Mouse (Mus musculus) layer of hippocampus, postnatal 10 days (tissue): ENCODE results near the gene Cep41. TPM values are rescaled to one million over a fixed set of nuclear protein-coding genes. Genes with fewer than 3 reads are reported as not detected.
A peak's percentile ranks its signal among the peaks of the same experiment; 100 is the strongest.

Experiments
- DNase-seq, 2 experiments: peaks; one replicate each; pipeline ENCODE4 v3.0.0; 2021; ENCODE audit warnings: low spot score in 2 of 2
- long read RNA-seq: library from polyadenylated mRNA; stranded (forward); transcript quantifications from one replicate; pipeline ENCODE4 v2.0.0, GENCODE M21; 2023
- total RNA-seq, 2 experiments: library from RNA; stranded (reverse); gene quantifications; 2 replicates each; pipeline ENCODE4 v1.2.3; 2021

Gene Cep41
- total RNA-seq = 1 to 10 TPM; 5.7 to 7.0 TPM
- long read RNA-seq, partial matches to known transcripts = 0 of 6 reads
- long read RNA-seq, other reads (novel, unspliced or antisense) = 3 of 6 reads

DNA sequence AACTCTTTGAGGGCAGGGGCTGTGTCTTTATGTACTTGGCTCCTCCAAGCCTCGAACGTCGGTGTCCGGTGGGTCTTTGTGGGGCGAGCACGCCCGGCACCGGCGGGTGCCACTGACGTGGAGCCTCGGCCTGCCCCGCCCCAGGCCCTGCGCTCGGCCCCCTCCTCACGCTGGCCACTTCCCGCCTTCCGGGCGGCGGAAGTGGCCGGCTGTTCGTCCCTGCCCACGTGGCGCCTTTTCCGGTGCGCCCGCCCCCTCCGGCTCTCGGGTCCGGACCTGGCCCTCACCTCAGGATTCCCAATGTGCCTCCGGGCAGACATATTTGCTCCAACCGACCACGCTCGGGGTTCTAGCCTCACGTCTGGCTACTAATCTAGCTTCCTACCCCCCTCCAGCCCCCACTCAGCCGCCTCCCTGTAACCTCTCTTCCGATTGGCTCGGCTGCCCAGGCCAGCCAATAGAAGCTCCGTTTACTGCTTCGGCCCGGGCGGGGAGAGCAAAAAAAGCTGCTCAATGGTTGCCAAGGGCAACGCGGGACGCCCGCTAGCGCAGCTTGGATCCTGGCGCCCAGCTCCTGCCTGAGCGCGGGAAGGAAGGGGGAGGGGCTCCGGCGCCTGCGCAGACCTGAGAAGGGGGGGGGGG, at the start of gene Cep41:
Gene Cep41 (minus strand): TSS at position 400 of the 642 bp plus-strand sequence.
- peak; percentile 99 to 100 for DNase-seq

DNA sequence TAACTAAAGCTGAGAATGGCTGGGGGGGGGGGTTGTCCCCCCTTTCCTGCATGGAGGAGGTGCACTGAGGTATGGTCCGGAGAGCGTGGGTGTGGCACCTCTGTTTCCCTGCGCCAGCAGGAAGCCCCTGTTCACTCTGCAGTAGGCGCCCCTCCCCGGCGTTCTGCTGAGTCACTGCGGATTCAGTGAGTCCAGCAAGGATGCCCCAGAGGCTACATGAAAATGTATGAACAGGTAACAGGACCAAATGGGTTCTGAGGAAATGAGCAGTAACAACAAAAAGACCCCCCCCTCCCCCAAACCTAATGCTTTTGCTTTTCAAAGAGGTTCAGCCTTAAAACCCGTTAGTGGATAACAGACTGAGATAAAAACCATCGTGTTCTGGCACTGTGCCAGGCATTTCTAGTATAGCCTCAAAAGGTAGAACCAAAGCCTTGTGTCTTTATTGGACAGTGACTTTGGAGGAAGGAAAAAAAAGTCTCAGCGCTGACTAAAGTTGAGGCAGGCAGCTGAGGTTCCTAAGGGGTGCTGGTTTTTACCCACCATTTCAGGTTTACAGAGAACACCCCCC, 45.7 kb upstream of the Cep41 start:
- peak in 1 of 2 experiments; percentile 26 for DNase-seq

DNA sequence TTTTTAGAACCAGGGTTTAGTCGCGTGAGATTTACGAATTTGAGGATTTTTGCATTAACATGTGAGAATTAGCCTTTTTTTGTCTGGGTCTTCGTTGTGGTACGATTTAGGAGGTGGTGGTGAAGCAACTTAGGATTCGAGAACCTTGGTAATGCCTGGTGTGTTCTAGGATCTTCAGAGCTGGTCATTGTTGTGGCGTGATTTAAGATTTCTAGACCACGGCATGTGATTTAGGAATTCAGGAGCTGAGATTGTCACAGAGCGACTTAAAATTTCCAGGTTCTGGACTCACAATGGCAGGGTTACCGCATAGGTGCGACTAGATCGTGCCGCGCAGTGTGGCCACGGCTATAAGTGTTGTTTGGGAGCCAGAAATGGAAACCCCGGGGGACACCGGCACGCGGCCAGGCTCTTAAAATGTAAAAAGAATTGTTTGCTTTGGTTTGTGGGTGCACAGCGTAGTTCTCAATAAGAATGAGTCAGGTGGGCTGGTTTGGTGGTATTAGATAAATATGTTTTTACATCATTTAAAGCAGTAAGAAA, 45.0 kb upstream of the Cep41 start:
- DNase-seq = no peak

- DNase-seq = peak; percentile 70 to 79
These were observed 44.3 kb upstream of the Cep41 start for GRCm38 (mm10) chr6:30737548-30738463.

GRCm38 (mm10) chr6:30736864-30737547, 43.5 kb upstream of the Cep41 start:
- DNase-seq = peak; percentile 72 to 79

- no peak for DNase-seq
These were observed 42.8 kb upstream of the Cep41 start for GRCm38 (mm10) chr6:30736372-30736762.

DNA sequence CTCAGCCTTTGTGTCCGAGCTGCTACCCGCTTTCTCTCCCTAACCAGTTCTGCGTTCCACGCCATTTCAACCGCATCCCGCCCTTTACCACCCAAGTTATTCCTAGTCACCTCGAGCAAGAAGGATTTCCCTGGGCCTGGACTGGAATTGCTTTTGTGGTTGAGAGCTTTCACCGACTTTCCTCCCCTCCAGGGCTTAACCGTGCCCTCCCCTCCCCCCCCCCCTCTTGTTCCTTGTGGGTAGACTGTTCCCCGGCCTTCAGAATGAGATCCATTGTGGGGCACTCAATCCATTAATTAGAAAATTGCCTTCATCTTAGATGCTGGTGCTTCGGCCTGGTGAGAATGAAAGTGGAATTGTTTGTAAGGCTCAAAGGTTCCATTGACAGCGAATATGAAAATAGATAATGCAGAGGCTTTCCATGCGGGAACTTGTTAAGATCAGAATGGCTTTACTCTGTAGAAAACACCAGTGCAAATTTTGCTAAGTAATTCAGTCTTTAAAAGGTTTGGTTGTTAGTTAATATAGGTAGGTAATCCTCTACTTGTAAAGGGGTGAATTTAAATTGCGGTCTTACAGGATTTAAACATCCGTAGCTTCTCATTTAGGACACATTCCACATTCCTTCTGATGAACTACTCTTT, 42.3 kb upstream of the Cep41 start:
- DNase-seq = no peak

- DNase-seq = no peak
These were observed 41.6 kb upstream of the Cep41 start for GRCm38 (mm10) chr6:30734988-30735727.

DNA sequence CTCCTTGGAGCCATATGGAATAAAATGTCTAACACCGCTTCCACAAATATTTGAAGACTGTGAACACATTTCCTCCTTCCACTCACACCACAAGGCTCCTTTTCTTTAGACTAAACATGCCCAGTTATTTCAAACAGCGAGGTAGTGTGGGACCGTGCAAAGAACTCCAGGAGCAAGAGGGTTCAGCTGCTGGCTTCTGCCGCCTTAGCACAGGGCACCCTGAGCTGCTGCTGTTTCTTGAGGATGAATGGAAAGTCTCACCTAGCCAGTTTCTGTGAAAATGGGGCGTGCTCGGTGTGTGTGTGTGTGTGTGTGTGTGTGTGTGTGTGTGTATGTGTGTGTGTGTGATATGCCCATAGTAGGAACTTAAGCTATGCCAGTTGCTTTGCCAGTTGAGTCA, 40.9 kb upstream of the Cep41 start:
- no peak for DNase-seq

GRCm38 (mm10) chr6:30732571-30733130, 39.1 kb upstream of the Cep41 start:
- no peak for DNase-seq

GRCm38 (mm10) chr6:30730301-30730971, 36.9 kb upstream of the Cep41 start:
- no peak for DNase-seq

DNA sequence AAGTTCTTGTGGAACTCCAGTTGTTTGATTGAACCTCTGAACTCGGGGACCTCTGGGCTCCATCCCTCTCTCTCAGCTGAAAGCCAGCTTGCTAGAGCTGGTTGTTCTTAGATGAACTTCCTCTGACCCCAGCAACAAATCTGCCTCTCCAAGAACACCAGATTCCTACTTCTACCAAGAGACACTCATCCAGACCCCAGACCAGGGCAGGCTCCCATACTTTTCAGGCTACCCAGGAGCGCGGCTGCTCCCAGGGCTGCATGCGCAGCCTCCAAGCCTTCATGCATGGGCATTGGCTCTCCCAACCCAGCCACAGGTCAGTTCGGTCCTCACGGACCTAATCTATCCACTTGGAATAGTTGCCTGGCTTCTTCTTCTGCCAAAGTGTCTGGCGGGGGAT, 29.8 kb upstream of the Cep41 start, which contains the start of gene Mest:
Gene Mest (plus strand): TSS at position 217 of the 400 bp plus-strand sequence.
- no peak for DNase-seq

DNA sequence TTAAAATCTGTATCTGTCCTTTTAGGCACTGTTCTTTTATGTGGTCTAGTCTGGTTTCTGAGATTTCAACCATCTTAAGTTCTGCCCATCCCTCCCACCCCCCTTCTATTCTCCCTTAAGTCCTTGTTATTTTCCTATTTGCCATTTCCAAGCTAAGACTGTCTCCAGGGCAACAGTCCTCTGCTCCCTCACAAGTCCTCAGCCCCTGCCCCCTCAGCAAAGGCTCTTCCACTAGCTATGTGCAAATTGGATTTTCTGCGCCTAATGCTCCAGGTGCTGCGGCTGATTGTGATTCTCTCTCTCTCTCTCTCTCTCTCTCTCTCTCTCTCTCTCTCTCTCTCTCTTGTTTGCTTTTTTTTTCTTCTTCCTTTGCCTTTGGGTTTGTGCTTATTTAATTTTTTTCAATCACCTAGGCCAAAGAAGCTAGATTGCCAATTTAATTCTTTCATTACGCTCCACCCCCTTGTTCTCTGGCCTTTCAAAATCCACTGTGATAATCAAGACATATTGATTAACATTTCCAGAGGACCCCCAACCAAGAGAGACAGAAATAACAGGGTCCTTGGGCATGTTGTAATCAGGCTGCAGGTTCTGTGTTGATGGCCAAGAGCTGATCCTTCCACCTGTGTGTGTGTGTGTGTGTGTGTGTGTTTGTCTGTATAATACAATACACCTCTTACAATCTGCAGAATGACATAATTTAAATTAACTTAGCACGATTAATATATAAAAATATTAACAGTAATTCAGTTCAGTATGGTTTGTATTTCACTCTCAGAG, 29.0 kb upstream of the Cep41 start:
- DNase-seq = no peak

DNA sequence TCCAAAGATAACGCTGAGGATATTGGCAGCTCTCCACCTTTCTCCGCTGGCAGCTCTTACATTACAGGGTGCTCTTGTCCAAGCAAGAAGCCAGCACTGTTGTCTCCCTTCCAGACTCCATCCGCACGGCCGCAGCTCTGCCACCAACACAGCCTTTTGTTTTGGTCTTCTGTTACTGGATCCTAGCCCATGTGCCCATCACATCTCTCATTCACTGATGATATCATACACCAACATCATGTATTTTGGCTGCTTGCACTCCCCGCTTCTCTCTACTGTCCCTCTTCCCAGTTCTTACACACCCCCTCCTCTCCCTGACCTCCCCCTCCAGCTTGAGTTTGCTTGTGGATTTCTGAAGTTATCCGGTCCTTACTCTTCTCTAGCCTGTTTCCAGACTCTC, 23.2 kb upstream of the Cep41 start:
- DNase-seq = no peak

DNA sequence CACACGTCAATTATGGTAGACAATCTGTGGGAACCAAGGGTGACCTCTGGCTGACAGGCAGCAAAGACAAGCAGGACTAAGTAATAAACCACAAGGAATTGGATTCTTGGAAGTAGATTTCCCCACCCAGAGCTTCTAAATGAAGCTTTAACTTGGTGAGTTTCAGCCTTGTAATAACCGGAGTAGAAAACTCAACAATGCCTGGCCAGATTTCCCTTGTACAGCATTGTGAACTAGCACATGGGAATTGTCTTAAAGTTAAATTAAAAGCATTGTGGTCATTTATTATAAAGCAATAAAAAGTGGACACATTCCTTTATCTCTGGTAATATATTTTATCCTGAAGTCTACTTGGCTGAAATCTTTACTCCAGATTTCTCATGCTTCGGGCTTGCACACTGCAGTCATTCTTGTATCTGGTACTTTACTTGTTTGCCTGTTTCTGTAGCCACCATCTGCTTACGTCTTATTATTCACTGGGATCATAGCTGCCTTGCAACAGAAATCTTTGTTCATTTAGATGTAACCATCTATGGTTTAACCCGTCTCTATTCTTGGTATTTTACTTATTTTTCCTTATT, 21.4 kb upstream of the Cep41 start:
- no peak for DNase-seq

DNA sequence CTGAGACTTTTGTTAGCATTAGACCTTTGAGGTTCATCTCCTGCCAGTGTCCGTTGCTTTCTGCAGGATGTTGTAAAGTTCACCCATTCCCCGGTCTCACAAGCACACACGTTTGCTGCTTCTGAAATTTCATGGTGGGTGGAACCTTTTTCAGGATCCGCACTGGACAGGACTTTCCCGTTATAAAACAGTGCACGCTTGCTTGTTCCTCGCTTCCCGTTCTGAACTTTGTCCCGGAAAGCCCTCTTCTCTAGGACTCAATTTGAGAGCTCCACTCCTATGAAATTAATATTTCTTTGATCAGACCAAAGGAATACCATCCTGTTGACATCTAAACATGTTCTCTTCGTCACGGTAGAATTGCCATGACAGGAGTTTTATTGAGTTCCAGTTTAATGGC, 20.3 kb upstream of the Cep41 start:
- DNase-seq = no peak

- no peak for DNase-seq
These were observed 19.9 kb upstream of the Cep41 start for GRCm38 (mm10) chr6:30713455-30713854.

DNA sequence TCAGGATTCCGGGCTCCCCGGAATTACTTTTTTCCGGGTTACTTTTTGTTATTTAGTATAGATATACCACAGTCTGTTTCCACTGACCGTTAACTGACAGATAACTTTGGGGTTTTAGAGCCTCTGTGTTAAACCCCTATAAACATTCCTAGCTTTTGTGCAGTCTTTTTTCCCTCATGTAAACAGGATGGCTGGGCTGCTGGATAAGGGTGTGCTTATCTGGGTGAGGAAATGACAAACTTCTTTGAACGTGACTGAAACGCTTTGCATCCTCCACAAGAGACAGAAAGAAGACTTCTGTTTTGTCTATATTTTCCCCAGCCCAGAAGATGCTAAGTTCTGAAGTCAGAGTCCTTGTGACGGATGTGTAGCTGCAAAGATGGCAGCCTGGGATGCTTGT, 18.9 kb upstream of the Cep41 start:
- DNase-seq = no peak
